Mouse (Mus musculus) spleen, adult 12 weeks (tissue): Measurements from ENCODE around the gene Hadhb.
A peak's percentile ranks its signal among the peaks of the same experiment; 100 is the strongest.
"Not testable (repeated sequence)": the region's sequence is repeated elsewhere in the genome, so short reads cannot be mapped to it uniquely, and the experiment has no call there.

Experiments used
- DNase-seq: peaks from one replicate; pipeline ENCODE4 v3.0.0; 2022; ENCODE audit warnings: low spot score

Gene Hadhb

DNA sequence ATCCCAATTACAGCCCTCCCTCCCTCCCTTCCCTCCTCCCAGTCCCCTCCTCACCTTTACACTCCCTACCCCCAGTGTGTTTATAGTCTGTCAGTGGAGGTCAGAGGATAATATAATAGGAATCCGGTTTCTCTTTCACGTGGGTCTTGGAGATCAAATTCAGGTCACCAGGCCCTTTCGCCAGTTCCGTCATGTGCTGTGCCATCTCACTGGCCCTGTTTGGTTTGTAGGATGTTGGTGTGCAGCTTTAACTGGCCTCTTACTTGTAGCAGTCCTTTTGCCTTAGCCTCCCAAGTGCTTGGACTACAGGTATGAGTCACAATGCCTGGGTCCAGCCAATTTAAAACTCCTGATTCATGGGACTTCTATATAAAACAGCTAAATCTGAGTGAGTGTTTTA is 20.8 kb downstream of the Hadhb start:
- DNase-seq: no peak

DNA sequence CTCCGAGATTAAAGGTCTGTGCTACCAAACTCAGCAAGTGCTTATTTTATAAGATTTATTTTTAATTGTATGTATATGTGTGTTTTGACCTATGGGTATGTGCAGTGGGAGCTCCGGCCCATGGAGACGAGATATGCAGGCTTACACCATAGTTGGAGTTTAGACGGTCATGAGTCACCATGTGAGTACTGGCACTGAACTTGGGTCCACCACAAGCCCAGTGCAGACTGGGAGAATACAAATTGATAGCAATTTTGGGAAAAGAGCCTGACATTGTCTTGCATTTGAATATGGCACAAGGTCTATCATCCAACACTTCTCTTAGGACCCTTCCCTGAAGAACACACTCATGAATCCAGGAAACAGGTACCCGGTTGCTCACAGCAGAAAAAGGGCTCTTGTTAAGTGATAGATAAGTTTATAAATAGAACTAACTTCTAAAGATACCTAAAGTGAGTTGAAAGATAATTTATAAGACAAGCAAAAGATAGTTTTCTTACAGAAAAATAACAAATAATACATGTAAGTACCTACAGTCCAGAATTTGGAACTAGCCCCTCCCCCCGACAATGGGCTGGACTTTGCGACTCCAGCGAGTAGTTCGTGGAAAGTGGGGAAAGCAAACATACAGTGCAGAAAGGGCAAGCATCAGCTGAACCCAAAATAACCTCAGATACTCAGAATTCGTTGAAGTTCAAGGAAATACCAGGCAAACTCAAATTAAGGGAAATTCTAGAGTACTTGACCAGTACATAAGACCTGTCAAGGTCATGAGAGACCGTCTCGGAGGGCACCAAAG is 32.8 kb downstream of the Hadhb start:
- DNase-seq: no peak

DNA sequence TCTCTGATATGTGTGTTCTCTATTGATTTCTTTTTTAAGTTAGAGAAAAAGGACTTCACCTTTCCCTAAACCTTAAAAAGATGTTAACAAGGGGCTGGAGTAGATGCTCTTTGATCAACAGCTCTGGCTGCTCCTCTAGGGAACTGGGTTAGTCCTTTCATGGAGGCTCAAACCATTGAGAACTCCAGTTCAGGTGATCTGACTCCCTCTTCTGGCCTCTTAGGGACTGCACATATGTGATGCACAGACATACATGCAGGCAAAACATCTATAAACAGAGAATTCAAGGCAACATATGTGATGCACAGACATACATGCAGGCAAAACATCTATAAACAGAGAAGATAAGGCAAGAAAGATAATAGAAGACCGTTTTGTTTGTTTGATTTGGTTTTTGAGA is 37.4 kb downstream of the Hadhb start:
- no peak for DNase-seq

DNA sequence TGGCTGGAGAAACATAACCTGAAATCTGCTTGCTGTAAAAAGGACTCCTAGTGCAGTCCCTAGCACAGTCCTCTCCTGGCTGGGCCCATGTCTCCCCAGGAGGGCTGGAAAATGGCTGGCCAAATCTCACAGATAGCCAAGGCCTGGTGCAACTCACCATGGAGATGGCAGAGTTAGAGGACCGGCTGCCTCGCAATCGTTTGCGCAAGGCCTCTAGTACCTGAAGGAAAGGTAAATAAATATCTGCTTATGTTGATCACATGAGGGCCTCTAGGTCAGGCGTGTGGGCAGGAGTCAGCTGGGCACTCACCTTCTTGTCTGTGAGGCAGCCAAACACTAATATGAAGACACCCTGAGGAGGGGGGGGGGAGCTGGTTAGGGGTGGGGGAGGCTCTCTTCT is 40.3 kb downstream of the Hadhb start:
- no peak for DNase-seq

DNA sequence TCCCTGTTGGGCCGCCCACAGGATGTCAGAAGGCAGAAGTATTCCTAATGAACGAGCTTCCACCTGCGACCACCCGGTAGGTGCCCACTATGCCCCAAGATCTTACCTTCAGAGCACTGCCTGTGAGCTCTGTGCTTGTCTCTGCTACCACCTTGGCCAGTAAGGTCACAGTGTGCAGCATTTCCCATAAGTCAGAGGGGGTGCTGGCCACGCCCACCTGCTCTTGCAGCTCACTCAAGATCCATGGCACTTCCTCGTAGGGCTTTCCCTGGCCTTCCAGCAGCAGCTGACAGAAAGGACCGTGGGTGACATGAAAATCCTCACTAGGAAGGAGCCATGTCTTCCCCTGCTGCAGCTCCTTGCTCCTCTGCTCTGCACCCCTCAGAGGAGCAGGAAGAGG is 43.2 kb downstream of the Hadhb start:
- DNase-seq: no peak

DNA sequence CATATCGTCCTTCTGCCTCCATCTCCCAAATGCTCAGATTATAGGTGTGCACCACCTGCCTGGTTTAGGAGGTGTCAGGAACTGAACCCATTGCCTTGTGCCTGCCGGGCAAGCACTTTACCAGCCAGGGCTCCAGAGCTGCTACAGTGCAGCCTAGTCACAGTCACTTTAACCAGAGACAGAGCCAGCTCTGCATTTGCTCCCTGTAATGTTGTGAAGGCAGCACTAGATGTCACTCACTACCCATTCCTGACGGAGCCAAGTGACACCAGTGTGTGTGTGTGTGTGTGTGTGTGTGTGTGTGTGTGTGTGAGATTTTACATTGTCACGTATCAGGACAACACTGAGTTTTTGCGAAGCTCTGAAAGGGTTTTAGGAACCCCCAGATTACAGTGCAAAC is 46.5 kb downstream of the Hadhb start:
- no peak for DNase-seq

DNA sequence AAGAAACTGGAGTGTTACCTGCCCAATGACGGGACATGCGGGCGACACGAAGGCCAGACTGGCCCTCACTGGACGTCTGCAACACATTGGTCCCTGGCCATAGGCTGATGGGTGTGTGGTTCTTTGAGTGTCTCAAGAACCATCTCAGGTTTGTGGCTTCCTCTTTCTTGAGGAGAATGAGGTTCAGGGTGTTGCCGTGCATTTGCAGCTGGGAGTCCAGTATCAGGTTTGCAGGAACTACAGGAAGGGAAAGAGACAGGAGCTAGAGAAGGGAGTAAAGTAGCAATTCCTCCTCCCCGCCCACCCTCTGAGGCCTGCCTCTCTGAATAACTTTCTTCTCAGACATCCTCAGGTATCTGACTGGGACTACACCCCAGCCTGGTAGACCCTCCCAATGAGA is 47.2 kb downstream of the Hadhb start:
- no peak for DNase-seq

GRCm38 (mm10) chr5:30203216-30203885 is 48.3 kb downstream of the Hadhb start:
- no peak for DNase-seq

GRCm38 (mm10) chr5:30204441-30204840 is 49.4 kb downstream of the Hadhb start:
- no peak for DNase-seq

GRCm38 (mm10) chr5:30205034-30205433 is 50.0 kb downstream of the Hadhb start:
- DNase-seq: no peak

DNA sequence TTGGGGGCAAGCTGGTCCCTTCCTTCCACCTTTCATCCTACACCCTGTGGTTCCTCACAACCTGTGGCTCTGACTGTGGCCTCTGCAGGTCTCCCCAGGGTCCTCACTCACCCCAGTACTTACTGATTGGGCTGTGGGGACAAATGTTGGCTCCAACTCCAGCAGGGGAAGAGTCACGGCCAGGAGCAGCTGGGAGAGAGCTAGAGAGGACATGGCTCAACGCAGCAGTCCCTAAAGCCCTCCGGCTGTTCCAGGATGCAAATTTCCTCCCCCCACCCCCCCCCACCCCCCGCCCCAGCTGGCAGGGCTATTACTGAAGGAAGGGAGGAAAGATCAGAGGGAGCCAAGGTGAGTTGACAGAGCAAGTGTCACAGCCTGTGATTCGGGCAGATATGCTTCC is 50.4 kb downstream of the Hadhb start, which contains the start of gene Adgrf3:
Gene Adgrf3, minus strand, starts transcription at position 230 of the 400 bp plus-strand sequence.
- DNase-seq: no peak

DNA sequence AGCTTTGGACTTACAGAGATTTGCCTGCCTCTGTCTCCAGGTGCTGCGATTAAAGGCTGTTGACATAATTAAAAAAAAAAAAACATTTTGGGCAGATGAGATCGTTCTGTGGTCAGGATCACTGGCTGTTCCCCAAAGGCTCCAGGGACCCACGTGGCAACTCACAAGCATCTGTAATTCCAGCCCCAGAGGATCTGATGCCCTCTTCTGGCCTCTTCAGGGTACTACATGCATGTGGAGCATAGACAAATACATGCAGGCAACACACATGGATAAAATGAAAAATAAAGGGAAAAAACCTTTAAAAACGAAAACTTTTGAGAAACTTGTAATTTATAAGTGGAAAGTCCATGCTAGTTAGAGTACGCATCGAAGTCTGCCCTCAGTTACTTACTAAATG is 52.2 kb downstream of the Hadhb start:
- DNase-seq: no peak

DNA sequence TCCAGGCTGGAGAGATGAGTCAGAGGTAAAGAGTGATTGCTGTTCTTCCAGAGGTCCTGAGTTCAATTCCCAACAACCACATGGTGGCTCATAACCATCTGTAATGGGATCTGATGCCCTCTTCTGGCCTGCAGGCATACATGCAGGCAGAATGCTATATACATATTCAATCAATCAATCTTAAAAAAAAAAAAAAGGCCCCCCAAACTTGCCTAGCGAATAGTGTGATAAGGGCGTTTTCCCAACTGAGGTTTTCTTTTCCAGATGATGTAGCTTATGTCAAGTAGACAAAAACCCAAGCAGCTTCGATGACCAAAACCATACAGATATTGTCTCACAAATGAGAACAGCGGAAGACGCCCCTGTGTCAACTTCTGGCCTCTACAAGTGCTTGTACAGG is 55.7 kb downstream of the Hadhb start:
- not testable (repeated sequence) for DNase-seq

- DNase-seq: no peak
These were observed 59.8 kb downstream of the Hadhb start for GRCm38 (mm10) chr5:30214889-30215288.

GRCm38 (mm10) chr5:30215970-30216369 is 60.9 kb downstream of the Hadhb start:
- no peak for DNase-seq

DNA sequence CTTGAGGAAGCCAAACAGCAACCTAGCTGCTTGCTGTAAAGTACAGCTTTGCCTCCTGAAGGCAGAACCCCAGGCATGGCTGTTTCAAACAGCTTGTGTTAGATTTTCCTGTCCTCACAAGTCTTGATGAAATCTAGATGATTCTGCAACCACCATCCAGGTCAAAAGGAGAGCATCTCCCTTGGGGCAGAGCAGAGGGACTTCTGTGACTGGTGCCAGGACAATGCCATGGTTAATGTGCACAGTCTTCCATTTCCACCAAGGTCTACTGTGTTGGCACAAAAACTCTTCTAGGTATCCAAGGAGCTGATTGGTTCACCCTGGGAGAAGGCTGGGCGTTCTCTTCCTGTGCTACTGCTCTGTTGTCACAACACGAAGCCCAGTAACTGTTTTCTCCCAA is 64.7 kb downstream of the Hadhb start:
- DNase-seq: no peak

DNA sequence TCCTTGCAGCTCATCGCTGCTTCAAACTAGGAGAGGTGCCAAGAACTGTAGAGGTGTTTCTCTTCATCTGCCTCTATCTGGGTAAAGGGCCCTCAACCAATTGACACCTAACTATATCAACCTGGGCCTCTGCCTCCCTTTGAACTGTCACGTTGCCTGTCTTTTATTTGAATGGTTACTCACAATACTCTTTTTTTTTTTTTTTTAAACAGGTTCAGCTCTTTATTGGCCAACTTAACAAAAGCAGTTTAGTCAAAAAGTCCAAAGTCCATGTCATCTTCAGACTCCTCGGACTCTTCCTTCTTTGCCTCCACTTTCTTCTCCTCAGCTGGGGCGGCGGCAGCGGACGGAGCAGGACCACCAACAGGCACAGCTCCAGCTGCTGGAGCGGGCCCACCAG is 65.6 kb downstream of the Hadhb start:
- DNase-seq: no peak

DNA sequence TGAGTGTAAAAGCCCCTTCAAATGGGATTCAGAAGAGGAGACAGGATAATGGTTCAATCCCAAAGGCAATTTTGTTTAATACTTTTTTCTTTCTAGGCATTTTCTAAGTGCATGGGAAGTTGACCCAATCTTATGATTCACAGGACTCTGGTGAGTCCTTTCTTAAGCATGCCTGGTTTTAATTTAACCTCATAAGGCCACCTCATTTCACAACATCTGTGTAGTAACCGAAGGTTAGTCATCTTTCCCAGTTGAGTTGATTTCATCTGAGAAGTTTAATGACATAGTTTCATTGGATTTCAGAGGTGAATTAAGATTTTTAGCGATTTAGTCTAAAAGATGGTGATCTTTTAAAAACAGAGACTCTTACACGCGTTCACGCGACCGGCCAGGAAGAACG is 67.6 kb downstream of the Hadhb start:
- DNase-seq: no peak

- DNase-seq: no peak
These were observed 75.9 kb downstream of the Hadhb start for GRCm38 (mm10) chr5:30230901-30231300.

DNA sequence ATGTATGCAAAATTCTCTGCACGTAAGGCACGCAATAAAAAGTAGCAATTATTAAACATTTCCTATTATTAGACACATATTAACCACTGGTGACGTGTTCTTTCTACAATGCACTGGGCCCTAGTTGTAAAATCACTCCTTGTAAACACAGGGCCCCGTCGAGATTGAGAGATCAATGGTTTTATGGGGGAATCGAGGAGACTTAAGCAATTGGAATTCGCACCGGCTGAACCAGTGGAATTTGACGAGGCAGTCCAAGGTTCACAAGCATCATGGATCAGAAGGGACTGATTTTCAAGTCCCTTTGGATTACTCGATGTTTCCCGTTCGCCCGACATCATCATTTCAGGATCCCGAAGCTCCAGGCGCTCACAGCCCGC is 76.8 kb downstream of the Hadhb start:
- no peak for DNase-seq

DNA sequence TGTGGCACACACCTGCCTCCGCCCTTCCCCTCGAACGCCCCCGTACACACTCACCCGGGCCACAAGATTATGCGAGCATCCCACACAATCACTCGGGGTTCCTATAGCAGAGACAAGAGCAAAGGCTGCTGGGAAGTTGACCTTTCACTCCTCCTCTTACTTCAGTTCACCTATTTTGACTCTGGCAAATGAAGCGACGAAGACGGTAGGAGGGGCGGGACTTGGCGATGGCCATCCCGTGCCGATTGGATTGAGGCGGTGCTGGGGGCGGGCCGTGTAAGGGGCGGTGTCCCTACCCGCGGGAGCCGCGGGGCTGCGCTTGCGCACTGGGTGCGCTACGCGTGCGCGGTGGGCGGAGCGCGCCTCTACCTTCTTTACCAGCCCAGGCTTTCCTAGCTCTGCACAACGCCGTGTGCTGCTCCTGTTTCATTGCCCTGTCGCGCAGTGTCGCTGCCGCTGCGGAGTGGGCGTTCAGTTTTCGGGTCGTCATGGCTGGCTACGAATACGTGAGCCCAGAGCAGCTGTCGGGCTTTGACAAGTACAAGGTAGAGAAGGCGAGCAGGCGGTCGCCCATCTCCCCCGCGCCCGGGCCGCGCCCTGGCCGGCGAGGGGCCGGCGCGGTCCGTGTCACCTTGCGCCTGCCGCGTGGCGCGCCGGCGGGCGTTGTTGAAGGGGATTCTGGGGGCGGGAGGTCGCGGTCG is 77.4 kb downstream of the Hadhb start, which contains the start of gene Selenoi:
Gene Selenoi, plus strand, starts transcription at position 311 of the 701 bp plus-strand sequence.
- peak; percentile 99 for DNase-seq

- peak; percentile 8 for DNase-seq
These were observed 78.0 kb downstream of the Hadhb start for GRCm38 (mm10) chr5:30233042-30233441.

DNA sequence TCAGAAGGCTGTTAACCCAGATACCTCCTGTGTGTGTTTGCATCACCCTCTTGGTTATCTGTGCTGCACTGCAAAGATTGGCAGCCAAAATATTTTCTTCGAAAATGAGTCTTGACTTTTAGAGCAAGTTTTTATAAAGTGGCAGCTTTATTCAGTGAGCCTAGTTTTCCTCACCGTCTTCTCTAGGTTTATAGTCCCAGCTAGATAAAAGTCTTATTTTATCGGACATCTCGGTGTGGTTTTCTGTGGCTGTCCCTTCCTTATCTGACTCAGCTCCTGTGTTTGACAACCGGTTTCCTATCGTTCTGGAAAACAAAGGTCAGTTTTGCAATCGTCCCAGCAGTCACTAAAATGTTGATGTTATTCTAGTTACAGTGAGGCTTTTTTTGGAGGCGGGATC is 78.9 kb downstream of the Hadhb start:
- no peak for DNase-seq
